7 mouse cellular contexts compared by ENCODE assay signal in genomic region chr17:28259890-28260542, GRCm38 (mm10). TPM values are rescaled to one million over a fixed set of nuclear protein-coding genes. Genes with fewer than 3 reads are reported as not detected.
DNase-seq lines count a peak whose midpoint lies in the region; ATAC-seq and TF ChIP-seq lines count a peak whose summit lies in the region.

No protein-coding gene starts in this region.

- H3K4me1 ChIP-seq in lung, embryonic 14.5 days (ENCODE audit: insufficient read depth) = peaks cover 20% of the 10 kb centered on the region
- H3K4me1 ChIP-seq in liver, adult 2 months (ENCODE audit: control insufficient read depth, insufficient read depth, low read length) = 0 out of 2 replicates have a peak, but pooled peaks cover 3% of the 10 kb centered on the region

- ATAC-seq in lung, embryonic 14.5 days (ENCODE audit: insufficient read depth) = no peak

- H3K79me2 ChIP-seq in liver, adult 2 months (ENCODE audit: control insufficient read depth, insufficient read depth, low read length) = peaks cover 34% of the 10 kb centered on the region

- no peak overlapping the region for H3K9ac ChIP-seq in lung, embryonic 14.5 days
- H3K9ac ChIP-seq in liver, adult 2 months (ENCODE audit: low read depth, low read length) = no peak overlapping the region

- H3K4me2 ChIP-seq in lung, embryonic 14.5 days = no peak overlapping the region

- no peaks in the 10 kb centered on the region for H3K36me3 ChIP-seq in lung, embryonic 14.5 days (ENCODE audit: insufficient read depth)
- no peaks in the 10 kb centered on the region for H3K36me3 ChIP-seq in liver, adult 2 months (ENCODE audit: control insufficient read depth, insufficient read depth, low read length)

- WGBS in lung, embryonic 14.5 days = 77% methylated on average over 16 of the region's 16 CpGs
- 85% methylated on average over 16 of the region's 16 CpGs for WGBS in liver, adult 2 months

- no peak overlapping the region for H3K27ac ChIP-seq in lung, embryonic 14.5 days (ENCODE audit: low read depth)
- H3K27ac ChIP-seq in liver, adult 2 months (replicated peaks; ENCODE audit: insufficient read depth, low read depth, low read length) = no peak overlapping the region

- no peaks in the 10 kb centered on the region for H3K9me3 ChIP-seq in lung, embryonic 14.5 days (ENCODE audit: low read depth, low read length)

- peak; percentile 66 for TF ChIP-seq CTCF in lung, embryonic 14.5 days (IDR thresholded peaks at IDR 0.05; ENCODE audit: low read depth)
- TF ChIP-seq CTCF in liver, adult 2 months (IDR thresholded peaks at IDR 0.05; ENCODE audit: low read depth, low read length) = peak; percentile 86

- H3K27me3 ChIP-seq in lung, embryonic 14.5 days (ENCODE audit: insufficient read depth, low read length) = no peaks in the 10 kb centered on the region
- no peaks in the 10 kb centered on the region for H3K27me3 ChIP-seq in liver, adult 2 months (ENCODE audit: control insufficient read depth, insufficient read depth, low read length)

- no peak for TF ChIP-seq POLR2A in liver, adult 2 months (IDR thresholded peaks at IDR 0.05; ENCODE audit: extremely low read depth, insufficient read depth, low read length)

- intact Hi-C loops in left cerebral cortex, postnatal 10 days (cut with DNase I) = no loop called here

- DNase-seq in lung, embryonic 14.5 days = no peak
- no peak for DNase-seq in lung, postnatal 10 days
- peak; percentile 40 for DNase-seq in Muller cell, postnatal 12 days (ENCODE audit: inconsistent ontology term)
- peak; percentile 19 for DNase-seq in liver, adult 2 months (ENCODE audit: extremely low read depth, low read depth, low spot score)
- peak; percentile 49 for DNase-seq in thymus, postnatal 14 days
- no peak for DNase-seq in embryo, embryonic 10.5 days (ENCODE audit: low spot score)
- no peak for DNase-seq in left cerebral cortex, postnatal 10 days (ENCODE audit: extremely low spot score in 1 of 2, low spot score in 2 of 2)

- H3K4me3 ChIP-seq in lung, embryonic 14.5 days (ENCODE audit: low read depth, low read length) = no peak overlapping the region
- H3K4me3 ChIP-seq in liver, adult 2 months (ENCODE audit: insufficient read depth, low read depth, low read length) = no peak overlapping the region

RNA-seq across cellular contexts. Expression of gene Ppard, which starts 27.5 kb away (rescaled TPM):
- polyA plus RNA-seq in lung, embryonic 14.5 days (2014; fragmentation: Nextera tagmentation; extraction: Ambion mirVana) = 1.8 and 2.8 TPM in 2 replicates
- 3.0 and 3.2 TPM in 2 replicates for total RNA-seq in liver, adult 2 months (2014; rRNA removed)
- 9.7 and 13.7 TPM in 2 replicates for polyA plus RNA-seq in liver, adult 2 months (2012; rRNA removed)
- 10 to 100 TPM; 19.4 to 23.8 TPM for total RNA-seq in left cerebral cortex, postnatal 10 days (2021)

RNA-seq across cellular contexts. Expression of gene Def6, which starts 52.4 kb away (rescaled TPM):
- 2.4 and 2.7 TPM in 2 replicates for polyA plus RNA-seq in lung, embryonic 14.5 days (2014; fragmentation: Nextera tagmentation; extraction: Ambion mirVana)
- 0.28 and 0.67 TPM in 2 replicates for total RNA-seq in liver, adult 2 months (2014; rRNA removed)
- 0.31 and 1.0 TPM in 2 replicates for polyA plus RNA-seq in liver, adult 2 months (2012; rRNA removed)
- 1 to 10 TPM; 4.9 to 5.4 TPM for total RNA-seq in left cerebral cortex, postnatal 10 days (2021)

RNA-seq across cellular contexts. Expression of gene Fance, which starts 53.3 kb away (rescaled TPM):
- polyA plus RNA-seq in lung, embryonic 14.5 days (2014; fragmentation: Nextera tagmentation; extraction: Ambion mirVana) = 28.2 and 35.3 TPM in 2 replicates
- total RNA-seq in liver, adult 2 months (2014; rRNA removed) = 6.6 and 9.1 TPM in 2 replicates
- 6.4 and 6.8 TPM in 2 replicates for polyA plus RNA-seq in liver, adult 2 months (2012; rRNA removed)
- total RNA-seq in left cerebral cortex, postnatal 10 days (2021) = 10 to 100 TPM; 32.2 to 33.3 TPM

Comparison
In these comparisons a context has a peak if more than half of its experiments do, and no peak if none do; other contexts are left out.
1. DNase-seq: peak in Muller cell, postnatal 12 days (single experiment), liver, adult 2 months (single experiment) and thymus, postnatal 14 days (single experiment); none in lung, embryonic 14.5 days (single experiment), lung, postnatal 10 days (single experiment), embryo, embryonic 10.5 days (single experiment) and left cerebral cortex, postnatal 10 days (0 of 2).